Mouse (Mus musculus) mesoderm, embryonic 11.5 days (tissue): ENCODE data around the gene Igf1.
A peak's percentile ranks its signal among the peaks of the same experiment; 100 is the strongest.

Experiments used
- DNase-seq: peaks from one replicate; pipeline ENCODE4 v3.0.0-alpha.2; 2012; ENCODE audit warnings: low read depth, low spot score

Gene Igf1

GRCm38 (mm10) chr10:87860181-87861103 is 2.4 kb downstream of the Igf1 start:
- DNase-seq = peak; percentile 89

GRCm38 (mm10) chr10:87861104-87861455 is 3.0 kb downstream of the Igf1 start:
- DNase-seq = no peak

- DNase-seq = no peak
Observed at GRCm38 (mm10) chr10:87862899-87863298, 4.8 kb downstream of the Igf1 start.

- peak; percentile 68 for DNase-seq
Observed at GRCm38 (mm10) chr10:87863326-87863725, 5.3 kb downstream of the Igf1 start.

GRCm38 (mm10) chr10:87865712-87866111 is 7.6 kb downstream of the Igf1 start:
- DNase-seq = no peak

- no peak for DNase-seq
Observed at GRCm38 (mm10) chr10:87866448-87866847, 8.4 kb downstream of the Igf1 start.

- DNase-seq = peak; percentile 47
Observed at GRCm38 (mm10) chr10:87867217-87867616, 9.2 kb downstream of the Igf1 start.

- no peak for DNase-seq
Observed at GRCm38 (mm10) chr10:87867631-87868030, 9.6 kb downstream of the Igf1 start.

GRCm38 (mm10) chr10:87868349-87869053 is 10.4 kb downstream of the Igf1 start:
- DNase-seq = no peak

GRCm38 (mm10) chr10:87869151-87869550 is 11.1 kb downstream of the Igf1 start:
- no peak for DNase-seq

- DNase-seq = peak; percentile 47
Observed at GRCm38 (mm10) chr10:87869691-87870090, 11.6 kb downstream of the Igf1 start.

GRCm38 (mm10) chr10:87871863-87872647 is 14.0 kb downstream of the Igf1 start:
- no peak for DNase-seq

GRCm38 (mm10) chr10:87872854-87873253 is 14.8 kb downstream of the Igf1 start:
- DNase-seq = no peak

GRCm38 (mm10) chr10:87873516-87873915 is 15.5 kb downstream of the Igf1 start:
- DNase-seq = no peak

- DNase-seq = no peak
Observed at GRCm38 (mm10) chr10:87880071-87880785, 22.2 kb downstream of the Igf1 start.

GRCm38 (mm10) chr10:87885326-87886040 is 27.4 kb downstream of the Igf1 start:
- no peak for DNase-seq

GRCm38 (mm10) chr10:87889850-87890249 is 31.8 kb downstream of the Igf1 start:
- DNase-seq = no peak

GRCm38 (mm10) chr10:87892256-87892655 is 34.2 kb downstream of the Igf1 start:
- DNase-seq = no peak

- DNase-seq = no peak
Observed at GRCm38 (mm10) chr10:87893272-87893671, 35.2 kb downstream of the Igf1 start.

GRCm38 (mm10) chr10:87894461-87895120 is 36.5 kb downstream of the Igf1 start:
- no peak for DNase-seq
